Mouse (Mus musculus) stomach, postnatal 0 days (tissue): ENCODE results near the gene Sephs2.

Source experiments
- CTCF ChIP-seq: IDR thresholded peaks from 2 replicates; pipeline ENCODE4 v1.5.1; 2016; ENCODE audit warnings: antibody characterized with exemption, low read depth, mild to moderate bottlenecking, moderate library complexity
- EP300 ChIP-seq: optimal IDR thresholded peaks from 2 replicates; pipeline ENCODE3; 2016; ENCODE audit warnings: antibody characterized with exemption

GRCm38 (mm10) chr7:127256518-127256917, 17.3 kb downstream of the Sephs2 start:
- TF ChIP-seq CTCF = no peak
- no peak for TF ChIP-seq EP300
